Mouse (Mus musculus): ENCODE measurements around the gene Daam1. TPM values are rescaled to one million over a fixed set of nuclear protein-coding genes. Genes with fewer than 3 reads are reported as not detected.

Daam1 gene
- total RNA-seq, 2 experiments from 2014 or later: 68.1 to 82.1 TPM

DNA sequence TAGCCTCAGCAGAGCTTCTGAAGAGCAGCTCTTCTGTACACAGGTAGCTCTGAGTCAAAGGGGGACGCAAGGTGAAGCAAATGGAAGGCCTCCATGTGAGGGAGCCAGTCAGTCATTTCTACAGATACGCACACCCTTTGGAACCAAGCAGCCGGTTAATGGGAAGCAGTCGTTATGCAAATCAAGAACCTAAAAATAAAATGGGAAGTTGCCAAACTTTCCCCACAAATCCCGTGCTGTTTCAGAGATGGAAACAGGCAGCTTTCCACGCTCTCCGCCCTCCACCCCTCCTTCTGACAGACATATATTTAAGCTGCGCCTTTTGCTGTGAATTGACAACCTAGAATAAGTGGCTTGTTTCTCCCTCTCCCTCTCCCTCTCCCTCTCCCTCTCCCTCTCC is 150.4 kb downstream of the Daam1 start:
- DNase-seq: peak in 1 of 2 experiments; percentile 35
- intact Hi-C loops (cut with DNase I): loop anchor here (5.0 kb wide), 1 partner anchor 66 kb away; no protein-coding TSS in a partner anchor

DNA sequence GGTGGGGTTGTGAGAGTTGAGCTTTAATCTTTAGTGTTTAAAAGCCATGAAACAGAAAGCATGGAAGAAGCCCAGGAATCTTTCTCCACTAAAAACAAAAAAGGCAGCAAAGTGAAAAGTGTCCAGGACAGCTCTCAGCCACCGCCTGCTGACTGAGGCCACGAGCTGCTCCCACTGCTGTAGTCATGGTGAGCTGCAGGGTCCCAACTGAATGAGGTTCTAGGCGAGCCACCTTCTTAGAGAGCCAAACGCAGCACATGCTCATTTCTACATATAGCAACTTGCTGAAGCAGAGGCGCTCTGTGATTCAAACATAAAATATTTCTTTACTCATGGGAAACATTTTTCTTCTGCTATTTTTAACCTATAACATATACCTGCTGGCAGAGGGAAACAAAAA is 150.9 kb downstream of the Daam1 start:
- intact Hi-C loops (cut with DNase I): loop anchor here (5.0 kb wide), 1 partner anchor 66 kb away; no protein-coding TSS in a partner anchor
- peak in 1 of 2 experiments; percentile 25 for DNase-seq

DNA sequence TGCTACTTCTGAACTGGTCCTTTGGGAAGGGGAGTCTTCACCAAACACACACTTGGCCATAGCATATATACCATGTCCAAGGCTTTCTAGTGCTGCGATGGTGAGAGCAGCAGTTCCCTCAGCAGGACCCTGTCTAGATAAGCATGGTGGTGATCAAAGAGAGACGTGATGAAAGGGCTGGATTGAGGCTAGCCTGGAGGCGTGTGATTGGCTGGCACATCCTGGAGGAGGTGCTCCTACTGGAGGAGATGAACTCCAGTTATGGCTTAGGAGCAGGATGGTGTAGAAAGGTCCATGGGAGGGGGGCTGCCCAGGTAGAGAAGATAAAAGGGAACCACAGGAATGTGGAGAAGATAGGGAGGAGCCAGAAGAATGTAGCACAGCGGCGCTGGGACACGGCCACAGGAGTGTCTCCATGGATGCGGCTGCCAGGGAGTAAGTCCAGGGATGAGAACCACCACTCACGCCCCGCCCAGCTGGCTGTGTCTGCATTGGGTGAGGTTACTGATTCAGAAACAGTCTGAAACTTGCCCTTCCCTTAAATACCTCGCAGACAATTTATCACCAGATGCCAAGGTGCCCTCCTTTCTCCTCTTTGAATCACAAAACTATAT is 152.3 kb downstream of the Daam1 start:
- peak; percentile 30 to 40 for DNase-seq
- intact Hi-C loops (cut with DNase I): loop anchor here (5.0 kb wide), 1 partner anchor 64 kb away; no protein-coding TSS in a partner anchor

DNA sequence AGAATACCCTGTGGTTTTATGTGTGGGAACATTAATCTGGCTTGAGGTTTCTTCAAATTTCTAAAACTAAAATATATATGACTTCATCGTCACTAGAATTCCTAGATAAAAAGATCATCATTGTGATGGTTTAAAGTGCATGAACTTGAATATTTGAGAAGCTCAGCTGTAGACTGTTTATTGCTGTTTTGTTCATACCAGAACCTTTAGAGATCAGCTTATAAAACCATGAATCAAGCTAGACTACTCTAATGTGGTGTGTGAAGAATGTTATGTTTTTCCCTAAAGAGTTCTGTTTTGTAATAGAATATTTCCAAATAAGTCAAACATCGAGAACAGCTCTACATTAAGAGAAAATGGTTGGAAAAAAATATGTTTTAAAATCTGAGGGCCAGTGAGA is 156.3 kb downstream of the Daam1 start:
- no peak for DNase-seq
- intact Hi-C loops (cut with DNase I): no loop called here

DNA sequence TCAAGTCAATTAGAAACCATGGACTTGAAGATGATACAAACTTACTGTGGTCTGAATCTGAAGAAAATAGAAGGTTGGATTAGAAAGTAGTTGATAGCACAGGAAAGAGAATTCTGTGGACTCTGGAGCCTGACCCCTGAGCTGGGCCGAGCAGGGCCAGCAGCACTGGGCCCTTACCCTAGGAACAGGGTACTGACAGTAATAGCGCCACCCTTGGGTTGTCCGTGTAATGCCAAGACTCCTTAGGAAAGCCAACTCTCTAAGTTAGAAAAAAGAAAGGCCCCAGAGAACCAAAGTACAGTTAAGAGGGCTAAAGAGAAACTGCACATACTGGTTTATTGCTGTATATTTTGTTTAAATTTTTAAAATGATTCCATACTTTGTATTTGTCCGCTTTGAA is 157.0 kb downstream of the Daam1 start:
- intact Hi-C loops (cut with DNase I): no loop called here
- DNase-seq: no peak

DNA sequence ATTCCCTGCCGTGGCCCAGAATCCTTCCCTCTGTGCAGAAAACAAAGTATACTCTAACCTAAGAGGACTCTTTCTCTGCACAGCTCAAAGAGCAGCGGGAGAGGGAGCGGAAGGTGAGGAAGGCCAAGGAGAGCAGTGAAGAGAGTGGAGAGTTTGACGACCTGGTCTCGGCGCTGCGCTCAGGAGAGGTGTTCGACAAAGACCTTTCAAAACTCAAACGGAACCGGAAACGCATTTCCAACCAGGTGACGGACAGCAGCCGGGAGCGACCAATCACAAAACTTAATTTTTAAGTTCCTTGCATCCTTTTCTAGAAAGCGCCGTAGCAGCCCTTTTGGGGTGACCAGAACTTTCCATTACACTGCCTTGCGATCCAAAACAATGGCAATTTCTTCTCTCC is 158.7 kb downstream of the Daam1 start:
- DNase-seq: no peak
- intact Hi-C loops (cut with DNase I): no loop called here

DNA sequence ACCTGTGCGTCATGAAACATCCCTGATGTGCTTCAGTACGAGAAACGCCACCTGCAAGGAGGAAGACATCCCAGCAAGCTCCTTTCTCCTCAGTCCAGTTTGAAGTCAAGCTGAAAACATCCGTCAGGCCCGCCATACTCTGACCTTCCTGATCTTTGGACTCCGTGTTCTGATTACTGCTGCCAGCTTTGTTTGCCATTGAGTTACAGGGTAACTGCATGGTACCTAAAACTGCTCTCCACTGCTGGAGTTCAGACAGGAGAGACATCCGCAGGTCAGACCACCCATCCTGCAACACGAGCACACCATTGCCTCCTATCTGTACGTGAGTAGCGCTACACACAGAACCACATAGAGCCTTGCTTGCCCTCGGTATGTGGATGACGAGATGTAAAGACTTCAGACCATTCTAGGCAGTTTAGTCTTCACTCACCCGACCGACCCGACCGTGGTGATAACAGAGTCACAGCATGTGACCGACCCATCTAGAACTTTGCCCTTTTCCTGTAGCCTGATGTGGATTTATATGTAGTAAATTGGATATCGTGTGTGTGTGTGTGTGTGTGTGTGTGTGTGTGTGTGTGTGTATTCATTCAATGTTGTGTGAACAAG is 161.8 kb downstream of the Daam1 start:
- intact Hi-C loops (cut with DNase I): loop anchor here (5.0 kb wide), 1 partner anchor 225 kb away; no protein-coding TSS in a partner anchor
- DNase-seq: no peak

DNA sequence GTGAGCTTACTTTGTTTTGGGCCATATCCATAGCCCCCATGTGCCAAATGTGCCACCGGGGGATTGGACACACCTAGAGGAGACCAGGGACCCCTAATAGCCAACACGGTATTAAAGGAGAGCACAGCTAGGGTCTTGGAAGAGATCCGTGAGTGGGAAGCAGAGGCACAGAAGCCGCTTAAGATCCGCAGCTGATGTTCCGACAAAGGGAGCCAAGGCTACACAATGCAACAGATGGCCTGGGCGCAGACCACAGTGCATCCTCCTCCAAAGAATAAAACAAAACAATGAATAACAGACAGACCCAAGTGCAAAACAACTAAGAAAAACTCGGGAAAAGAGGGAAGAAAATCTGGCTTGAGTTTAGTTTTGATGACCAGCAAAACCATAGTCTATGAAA is 165.0 kb downstream of the Daam1 start:
- intact Hi-C loops (cut with DNase I): no loop called here
- DNase-seq: peak in 1 of 2 experiments; percentile 14

DNA sequence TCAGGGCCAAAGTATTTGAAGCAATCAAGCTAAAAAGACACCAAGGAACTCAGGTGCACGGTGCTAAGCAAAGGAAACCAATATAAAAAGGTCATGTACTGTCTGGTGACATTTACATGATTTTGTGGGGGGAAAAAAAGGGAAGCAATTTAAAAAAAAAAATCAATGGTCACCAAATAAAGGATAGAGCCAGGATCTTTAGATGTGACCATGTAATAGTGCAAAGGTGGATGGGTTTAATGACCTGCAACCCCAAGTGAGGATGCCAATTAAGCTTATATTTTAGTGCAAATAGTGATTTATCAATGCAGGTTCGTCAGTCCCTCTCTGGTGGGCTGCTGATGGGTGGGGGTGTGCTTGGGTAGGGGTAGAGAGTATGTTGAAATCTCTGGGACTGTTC is 166.0 kb downstream of the Daam1 start:
- intact Hi-C loops (cut with DNase I): no loop called here
- DNase-seq: no peak

DNA sequence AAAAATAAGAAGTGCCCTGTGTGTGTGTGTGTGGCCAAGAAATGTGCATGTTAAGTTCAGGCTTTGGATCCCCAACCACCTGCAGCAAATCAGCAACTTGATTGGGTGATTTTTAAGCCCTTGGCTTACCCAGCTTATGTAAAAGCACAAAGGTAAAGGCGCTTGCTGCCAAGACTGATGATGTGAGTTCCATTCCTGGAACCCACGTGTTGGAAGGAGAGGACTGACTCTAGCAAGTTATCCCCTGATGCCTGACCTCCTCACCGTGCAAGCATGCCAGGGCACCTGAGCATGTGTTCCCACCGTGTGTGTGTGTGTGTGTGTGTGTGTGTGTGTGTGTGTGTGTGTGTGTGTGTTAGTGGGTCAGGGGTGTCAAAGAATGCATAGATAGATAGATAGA is 166.5 kb downstream of the Daam1 start:
- peak in 1 of 2 experiments; percentile 34 for DNase-seq
- intact Hi-C loops (cut with DNase I): no loop called here

DNA sequence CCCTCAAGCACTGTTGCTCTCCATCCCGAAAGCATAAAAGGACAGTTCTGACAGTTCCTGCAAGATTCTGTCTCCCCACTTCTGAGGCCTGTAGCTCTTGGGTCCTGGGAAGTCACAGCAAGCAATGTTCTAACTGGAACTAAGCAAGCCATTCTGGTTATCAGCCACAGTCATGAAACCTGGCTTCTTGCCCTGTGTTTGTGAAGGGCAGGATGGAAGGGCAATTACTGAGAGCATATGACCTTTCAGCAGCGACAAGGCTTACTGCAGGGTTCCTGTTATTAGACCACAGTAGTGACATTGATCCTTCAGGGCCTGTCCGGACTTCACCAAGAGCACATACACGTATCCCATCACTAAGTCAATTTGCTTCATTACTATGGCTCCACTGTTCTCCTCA is 167.8 kb downstream of the Daam1 start:
- peak; percentile 66 to 71 for DNase-seq
- intact Hi-C loops (cut with DNase I): no loop called here

DNA sequence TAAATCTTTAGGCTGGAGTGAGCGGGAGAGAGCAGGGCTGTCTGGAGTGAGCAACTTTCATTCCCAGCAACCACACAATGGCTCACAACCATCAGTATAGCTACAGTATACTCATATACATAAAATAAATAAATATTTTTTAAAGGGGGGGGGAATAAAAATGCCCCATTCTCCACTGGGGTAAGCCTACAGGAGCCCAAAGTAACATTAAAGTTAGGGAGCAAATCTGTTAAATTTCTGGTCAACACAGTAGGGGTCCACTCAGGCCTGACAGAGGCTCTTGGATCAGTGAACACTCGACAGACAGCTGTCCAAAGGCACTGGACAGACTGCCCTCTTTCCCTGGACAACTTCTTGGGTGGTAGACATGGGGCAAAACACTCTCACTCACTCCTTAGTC is 168.8 kb downstream of the Daam1 start:
- intact Hi-C loops (cut with DNase I): loop anchor here (2.0 kb wide), 1 partner anchor 27 kb away; no protein-coding TSS in a partner anchor
- DNase-seq: no peak

DNA sequence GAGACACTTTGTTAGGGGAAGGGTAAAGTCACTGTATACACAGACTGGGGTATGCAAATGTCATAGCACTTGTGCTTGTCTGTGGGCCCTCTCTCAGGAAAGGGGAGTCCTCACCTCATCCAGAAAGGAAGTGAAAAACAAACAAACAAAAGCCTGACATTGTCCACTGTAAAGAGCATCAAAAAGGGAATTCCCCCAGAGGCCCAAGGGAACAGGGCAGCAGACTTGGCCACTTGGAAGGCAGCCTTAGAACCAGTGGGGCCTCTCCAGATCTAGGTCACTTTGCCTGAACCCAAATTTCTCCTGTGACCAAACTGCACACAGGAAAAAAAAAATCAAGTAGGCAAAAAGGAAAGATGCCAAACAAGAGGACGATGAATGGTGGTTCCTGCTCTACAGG is 170.9 kb downstream of the Daam1 start:
- intact Hi-C loops (cut with DNase I): loop anchor here (2.0 kb wide), 1 partner anchor 25 kb away; no protein-coding TSS in a partner anchor
- no peak for DNase-seq

DNA sequence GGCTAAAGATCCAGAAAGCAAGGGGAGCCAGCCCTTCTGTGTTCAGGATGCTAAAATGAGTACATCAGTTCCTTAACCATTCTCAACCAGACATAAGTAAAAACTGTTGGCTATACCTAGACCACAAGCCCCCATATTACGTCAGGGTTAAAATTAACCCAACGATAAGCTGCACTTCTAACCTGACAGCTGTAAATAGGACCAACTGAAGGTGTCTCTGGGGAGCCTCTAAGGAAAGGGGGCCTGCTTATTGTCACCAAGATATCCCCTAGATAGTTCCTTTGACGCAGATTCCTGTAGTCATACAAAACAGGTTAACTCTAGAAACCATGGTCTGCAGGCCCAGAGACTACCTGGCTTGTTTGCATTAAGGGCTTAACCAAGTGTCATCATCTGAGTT is 174.4 kb downstream of the Daam1 start:
- intact Hi-C loops (cut with DNase I): no loop called here
- no peak for DNase-seq

DNA sequence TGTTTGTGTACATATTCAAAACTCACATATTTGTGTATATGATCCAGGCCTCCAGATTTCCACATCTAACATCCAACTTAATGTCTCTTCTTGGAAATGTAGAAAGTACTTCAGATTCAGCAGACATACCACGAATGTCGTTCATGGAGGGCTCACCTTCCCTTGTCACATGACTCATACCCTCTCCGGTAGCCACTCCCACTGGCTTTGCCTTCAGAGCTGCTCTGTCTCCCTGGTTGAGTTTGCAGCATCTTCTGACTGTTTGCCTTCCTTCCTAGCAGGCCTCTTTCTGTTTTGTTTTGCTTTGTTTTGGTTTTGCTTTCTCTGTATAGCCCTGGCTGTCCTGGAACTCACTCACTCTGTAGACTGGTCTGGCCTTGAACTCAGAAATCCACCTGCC is 176.8 kb downstream of the Daam1 start:
- DNase-seq: no peak
- intact Hi-C loops (cut with DNase I): no loop called here

DNA sequence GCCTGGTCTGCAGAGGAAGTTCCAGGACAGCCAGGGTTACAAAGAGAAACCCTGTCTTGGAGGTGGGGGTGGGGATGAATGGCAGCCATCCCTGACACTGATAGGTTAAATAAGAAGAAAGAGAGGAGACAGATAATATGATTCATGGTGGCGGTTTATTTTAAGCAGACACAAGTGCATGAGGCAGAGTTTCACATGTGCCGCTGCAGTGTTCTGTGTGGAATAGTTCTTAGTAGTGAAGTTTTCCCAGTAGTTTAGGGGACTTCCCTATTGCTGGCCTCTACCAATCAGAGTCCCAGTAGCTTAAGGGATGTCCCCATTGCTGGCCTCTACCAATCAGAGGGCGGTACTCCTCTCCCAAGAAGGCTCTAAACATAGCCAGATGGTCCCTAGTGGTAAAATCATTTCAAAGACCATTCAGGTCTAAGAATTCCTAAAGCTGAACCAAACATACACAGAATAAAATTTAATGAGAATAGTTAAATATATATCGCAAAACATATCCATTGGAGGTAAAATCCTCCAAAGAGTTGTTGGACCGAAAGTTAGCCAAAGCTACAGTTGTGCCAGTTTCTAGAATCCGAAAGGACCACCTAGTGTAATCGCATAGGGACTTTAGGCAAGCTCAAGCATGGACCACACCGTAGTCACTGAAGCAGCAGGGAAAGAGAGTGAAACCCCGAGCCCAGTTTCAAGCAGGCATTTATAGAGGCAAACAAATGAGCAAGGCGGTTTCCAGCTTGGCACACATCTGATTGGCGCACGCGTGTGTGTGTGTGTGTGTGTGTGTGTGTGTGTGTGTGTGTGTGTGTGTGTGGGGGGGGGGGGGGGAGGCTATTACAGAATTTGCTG is 178.4 kb downstream of the Daam1 start:
- intact Hi-C loops (cut with DNase I): no loop called here
- DNase-seq: no peak

DNA sequence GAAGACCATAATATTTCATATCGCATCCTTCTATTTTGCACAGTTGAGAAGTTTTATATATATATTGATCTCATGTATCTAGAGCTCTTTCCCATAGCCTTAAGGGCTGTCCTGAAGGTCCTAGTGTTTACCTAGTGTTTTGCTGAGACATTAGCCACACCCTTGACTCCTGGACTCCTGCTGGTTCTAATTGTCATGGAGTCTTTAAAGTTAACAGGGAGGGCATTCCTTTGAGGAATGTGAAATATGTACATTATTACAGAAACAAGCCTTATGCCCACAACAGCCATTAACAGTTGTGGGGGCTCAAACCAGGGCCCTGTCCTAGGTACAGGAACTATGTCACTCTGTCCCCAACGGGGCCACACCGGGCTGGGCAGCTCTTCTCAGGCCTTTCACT is 180.5 kb downstream of the Daam1 start:
- intact Hi-C loops (cut with DNase I): no loop called here
- DNase-seq: no peak

DNA sequence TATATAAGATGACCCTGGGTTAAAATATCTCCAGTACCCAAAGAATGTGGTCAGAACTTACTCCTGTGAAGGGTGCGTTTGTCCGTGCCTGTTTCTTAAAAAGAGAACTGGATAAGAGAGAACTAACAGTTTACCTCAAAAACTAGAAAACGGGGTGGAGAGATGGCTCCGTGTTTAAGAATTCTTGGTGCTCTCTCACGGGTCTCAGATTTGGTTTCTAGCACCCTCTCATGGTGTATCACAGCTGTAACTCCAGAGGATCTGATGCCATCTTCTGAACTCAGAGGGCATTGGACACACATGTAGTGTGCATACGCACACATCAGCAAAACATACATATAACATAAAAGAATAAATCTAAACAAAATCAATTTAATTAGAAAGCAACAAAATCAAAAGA is 181.2 kb downstream of the Daam1 start:
- intact Hi-C loops (cut with DNase I): no loop called here
- DNase-seq: no peak

DNA sequence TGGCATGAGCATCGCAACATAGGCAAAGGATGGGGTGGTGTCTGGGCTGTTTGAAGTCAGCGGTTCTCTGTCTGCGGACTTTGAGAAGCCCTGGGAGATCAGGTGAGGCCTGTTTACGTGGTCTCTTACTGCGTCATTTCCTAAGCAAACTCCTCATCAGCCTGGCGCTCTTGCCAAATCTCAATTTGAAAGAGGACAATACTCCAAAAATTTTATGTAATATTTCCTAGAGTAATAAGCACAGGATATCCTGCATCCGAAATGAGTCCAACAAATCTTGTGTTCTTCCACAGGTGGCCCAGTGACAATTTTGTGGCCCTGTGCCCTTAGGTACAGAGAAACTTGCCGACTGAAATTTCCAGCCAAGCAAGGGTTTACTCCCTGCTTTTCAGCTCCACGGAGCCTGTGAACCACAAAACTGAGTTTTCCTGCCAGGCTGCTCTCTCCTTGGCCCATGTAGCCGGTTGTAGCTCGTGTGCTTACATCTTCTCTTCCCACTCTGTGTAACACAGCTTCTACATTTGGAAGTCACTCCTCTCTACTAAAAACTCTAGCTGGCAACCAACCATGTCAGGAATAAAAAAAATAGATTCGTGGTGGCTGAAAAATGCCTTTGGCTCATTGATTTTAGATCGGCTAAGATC is 183.0 kb downstream of the Daam1 start:
- no peak for DNase-seq
- intact Hi-C loops (cut with DNase I): no loop called here

DNA sequence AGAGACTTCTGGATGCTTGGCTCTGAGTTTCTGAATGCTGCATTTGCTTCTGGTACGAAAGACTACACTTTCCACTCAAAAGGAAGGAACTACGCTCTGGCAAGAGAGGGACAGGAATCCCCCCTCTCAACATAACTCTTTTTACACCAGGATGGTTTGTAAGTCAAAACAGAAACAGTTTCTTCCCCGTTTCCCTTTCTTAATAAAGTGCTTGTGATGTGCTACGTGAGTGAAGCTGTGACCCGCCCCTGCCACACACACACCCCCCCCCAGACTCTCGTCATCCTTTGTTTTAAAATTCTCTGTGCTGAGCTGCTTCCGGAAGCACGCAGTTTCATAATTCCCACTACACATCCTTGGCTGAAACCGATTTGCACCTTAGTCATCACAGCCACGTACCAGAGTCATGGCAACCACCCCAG is 183.5 kb downstream of the Daam1 start:
- DNase-seq: no peak
- intact Hi-C loops (cut with DNase I): no loop called here

DNA sequence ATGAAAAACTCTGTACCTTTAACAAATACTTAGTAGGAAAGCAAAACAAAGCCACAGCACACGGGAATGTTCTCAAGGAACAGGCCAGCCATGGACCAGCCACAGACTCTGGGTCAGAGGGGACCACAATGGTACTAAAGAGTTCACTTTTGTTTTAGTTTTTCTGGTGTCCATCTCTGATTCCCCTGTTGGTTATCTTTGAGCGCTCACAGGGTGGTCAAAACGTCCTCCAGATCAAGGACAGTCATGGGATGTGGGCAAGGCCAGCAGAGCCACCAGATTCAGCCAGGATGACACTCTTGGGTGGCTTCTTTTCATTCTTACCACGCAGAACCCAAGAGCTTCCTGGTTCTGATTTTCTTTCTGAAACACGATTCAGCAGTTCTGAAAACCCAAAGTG is 184.4 kb downstream of the Daam1 start:
- no peak for DNase-seq
- intact Hi-C loops (cut with DNase I): no loop called here

Measured in heart, postnatal 36 days (tissue).